15 mouse cellular contexts compared by ENCODE assay signal in the genomic region with DNA sequence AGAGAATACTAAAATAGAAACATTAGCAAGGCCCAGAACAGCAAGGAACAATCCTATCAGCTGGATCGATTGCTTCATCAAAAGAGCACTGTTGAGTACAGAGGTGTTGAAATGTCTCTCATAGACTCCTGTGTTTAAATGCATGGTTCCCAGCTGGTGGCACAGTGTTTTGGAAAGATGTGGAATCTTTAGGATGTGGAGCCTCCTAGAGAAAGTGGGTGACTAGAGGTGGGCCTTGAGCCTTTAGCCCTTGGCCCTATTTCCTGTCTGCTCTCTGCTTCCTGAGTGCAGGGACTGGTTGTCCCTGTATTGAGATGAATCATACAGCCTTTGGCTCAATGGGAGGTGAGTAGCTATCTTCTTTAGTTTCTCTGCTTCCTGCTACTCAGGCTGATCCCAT.
"Had no signal": no experiment of that assay in that cellular context is flagged by ENCODE, and none has a peak within 500 bp of the region (broad histone marks: within the 10 kb centered on the region; RNA-seq: fewer than 3 reads in every experiment).

No protein-coding gene starts in this region.

- H3K4me2 ChIP-seq: lung, embryonic 14.5 days; midbrain, embryonic 11.5 days; midbrain, embryonic 13.5 days; midbrain, embryonic 15.5 days; neural tube, embryonic 12.5 days; stomach, embryonic 15.5 days had no signal

- H3K4me1 ChIP-seq: midbrain, embryonic 13.5 days; midbrain, embryonic 15.5 days; neural tube, embryonic 12.5 days; stomach, embryonic 15.5 days had no signal

- DNase-seq: lung, embryonic 14.5 days; lung, postnatal 14 days; lung, postnatal 36 days; right cerebral cortex, postnatal 14 days; thymus, adult 2 months; thymus, postnatal 25 days; thymus, postnatal 4 days had no signal

- ATAC-seq: midbrain, embryonic 13.5 days; midbrain, embryonic 15.5 days had no signal

- H3K27me3 ChIP-seq: midbrain, embryonic 13.5 days; midbrain, embryonic 15.5 days; neural tube, embryonic 12.5 days; stomach, embryonic 15.5 days had no signal

- H3K36me3 ChIP-seq: midbrain, embryonic 13.5 days; midbrain, embryonic 15.5 days; neural tube, embryonic 12.5 days; stomach, embryonic 15.5 days had no signal

- H3K27ac ChIP-seq: liver, embryonic 14.5 days; macrophage; midbrain, embryonic 13.5 days; midbrain, embryonic 15.5 days; neural tube, embryonic 12.5 days; stomach, embryonic 15.5 days had no signal

- H3K9me3 ChIP-seq: midbrain, embryonic 13.5 days; midbrain, embryonic 15.5 days; neural tube, embryonic 12.5 days; stomach, embryonic 15.5 days had no signal

- H3K4me3 ChIP-seq: megakaryocyte, embryonic 14.5 days; midbrain, embryonic 13.5 days; midbrain, embryonic 15.5 days; neural tube, embryonic 12.5 days; stomach, embryonic 15.5 days had no signal

- H3K9ac ChIP-seq: liver, embryonic 14.5 days; lung, embryonic 14.5 days; midbrain, embryonic 13.5 days; midbrain, embryonic 15.5 days; neural tube, embryonic 12.5 days; stomach, embryonic 15.5 days had no signal
